Mouse (Mus musculus): Measurements from ENCODE around the gene Oat.

Gene Oat

GRCm38 (mm10) chr7:132551351-132552126 is 24.7 kb downstream of the Oat start:
- intact Hi-C loops (cut with DNase I), result loop anchor here (2.0 to 10.0 kb wide), 4 partner anchors 77 to 654 kb away; partner anchors contain the start of gene Chst15

DNA sequence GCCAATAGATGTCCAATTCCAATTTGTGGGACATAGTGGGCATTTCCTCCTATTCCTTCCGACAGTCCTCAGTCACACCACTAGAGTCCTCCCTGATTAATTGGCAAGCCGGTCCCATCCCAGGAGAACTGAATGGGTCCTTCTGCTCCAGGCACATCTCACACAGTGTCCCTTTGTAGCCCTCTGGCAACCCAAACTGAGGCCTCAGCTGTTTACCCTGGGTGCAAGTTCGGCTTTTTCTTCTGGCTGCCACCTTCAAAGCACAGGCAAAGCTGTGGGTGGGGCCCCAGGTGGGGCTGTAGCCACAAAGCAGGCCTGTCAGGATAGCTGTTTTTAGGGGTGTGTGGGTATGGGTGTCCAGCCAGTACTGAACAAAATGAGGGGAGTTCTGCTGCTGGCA is 29.1 kb downstream of the Oat start:
- intact Hi-C loops (cut with DNase I), result no loop called here

DNA sequence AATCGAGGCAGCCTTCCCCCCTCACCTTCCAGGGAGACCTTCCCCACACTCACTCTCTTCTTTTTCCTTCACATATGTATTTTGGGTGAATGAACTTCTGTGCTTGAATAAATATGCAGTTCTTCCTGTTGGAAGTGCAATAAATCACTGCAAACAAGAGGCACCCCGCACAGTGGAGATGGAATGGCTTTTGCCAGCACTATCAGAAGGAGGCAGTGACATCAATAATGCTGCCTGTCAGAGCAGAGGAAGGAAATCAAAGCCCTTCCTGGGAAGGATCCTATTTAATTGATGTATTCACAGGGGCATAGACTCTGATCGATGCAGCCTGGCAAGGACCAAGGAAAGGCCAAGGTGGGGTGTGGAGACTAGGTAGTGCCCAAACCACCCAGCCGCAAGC is 33.8 kb downstream of the Oat start:
- intact Hi-C loops (cut with DNase I), result no loop called here

DNA sequence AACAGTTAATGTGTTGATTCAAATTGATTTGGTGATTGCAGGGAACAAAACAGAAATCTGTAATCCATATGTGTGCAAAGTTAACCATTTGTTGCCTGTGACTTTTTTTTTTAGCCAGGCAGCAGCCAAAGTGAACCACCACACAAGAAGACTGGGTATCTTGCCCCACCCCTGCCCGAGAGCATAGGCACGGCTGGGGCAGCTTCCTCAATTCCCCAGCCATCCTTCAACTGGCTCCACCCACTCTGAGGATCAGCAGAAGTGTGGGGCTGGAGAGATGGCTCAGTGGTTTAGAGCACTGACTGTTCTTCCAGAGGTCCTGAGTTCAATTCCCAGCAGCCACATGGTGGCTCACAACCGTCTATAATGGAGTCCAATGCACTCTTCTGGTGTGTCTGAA is 34.6 kb downstream of the Oat start:
- intact Hi-C loops (cut with DNase I), result no loop called here

- intact Hi-C loops (cut with DNase I), result no loop called here
Measured at GRCm38 (mm10) chr7:132540597-132540996, 35.6 kb downstream of the Oat start.

- intact Hi-C loops (cut with DNase I), result no loop called here
Measured at GRCm38 (mm10) chr7:132529206-132529605, 47.0 kb downstream of the Oat start.

- intact Hi-C loops (cut with DNase I), result no loop called here
Measured at GRCm38 (mm10) chr7:132513419-132513982, 62.7 kb downstream of the Oat start.

DNA sequence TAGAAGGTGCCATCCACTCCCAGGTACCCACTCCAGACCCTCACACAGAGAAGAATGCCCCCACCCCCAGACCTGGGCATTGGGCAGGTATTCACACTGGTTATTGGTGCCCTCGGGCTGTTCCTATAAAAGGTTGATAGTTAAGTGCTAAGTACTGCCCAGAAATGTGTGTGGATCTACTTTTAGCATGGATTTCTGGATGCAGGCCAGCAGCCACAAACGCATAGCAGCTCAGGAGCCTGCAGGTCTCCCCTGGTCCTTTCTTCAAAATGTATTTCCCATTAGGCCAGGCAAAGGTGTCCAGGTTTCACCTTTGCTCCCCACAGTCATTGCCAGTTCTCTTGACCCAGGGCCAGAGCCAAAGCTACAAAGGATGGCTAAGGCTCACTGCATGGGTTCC is 67.1 kb downstream of the Oat start:
- intact Hi-C loops (cut with DNase I), result no loop called here

All from adrenal gland (tissue).